Mouse (Mus musculus) heart, adult 2 months (tissue): ENCODE data around the gene Fev. TPM values are rescaled to one million over a fixed set of nuclear protein-coding genes. Genes with fewer than 3 reads are reported as not detected.

Experiments used
- DNase-seq, 2 experiments: peaks; one replicate each; pipeline ENCODE4 v3.0.0; 2021
- H3K27ac ChIP-seq: fragments of 200-600 bp; 2 replicates; pipeline ENCODE4 v1.8.1; 2022
- H3K27me3 ChIP-seq: fragments of 200-500 bp; 2 replicates; pipeline ENCODE4 v1.6.1; 2012; ENCODE audit warnings: mild to moderate bottlenecking, low read length, inconsistent platforms, mixed read lengths; ENCODE audit not compliant: control insufficient read depth, insufficient read depth
- H3K36me3 ChIP-seq: fragments of 200-500 bp; 2 replicates; pipeline ENCODE4 v1.6.1; 2012; ENCODE audit warnings: low read length, inconsistent platforms; ENCODE audit not compliant: control insufficient read depth, insufficient read depth
- H3K4me1 ChIP-seq: fragments of 200-500 bp; 2 replicates; pipeline ENCODE4 v1.6.1; 2011; ENCODE audit warnings: low read length; ENCODE audit not compliant: control insufficient read depth, insufficient read depth
- H3K4me3 ChIP-seq: fragments of 200-600 bp; 2 replicates; pipeline ENCODE4 v1.8.1; 2022
- H3K79me2 ChIP-seq: fragments of 200-500 bp; replicated peaks from 2 replicates; pipeline ENCODE4 v1.6.1; 2012; ENCODE audit warnings: mild to moderate bottlenecking, inconsistent platforms, low read length, moderate library complexity, mixed read lengths; ENCODE audit not compliant: control insufficient read depth, insufficient read depth
- H3K9ac ChIP-seq: fragments of 200-500 bp; 2 replicates; pipeline ENCODE4 v1.6.1; 2012; ENCODE audit warnings: low read depth, mild to moderate bottlenecking, control low read depth, inconsistent platforms, low read length, mixed read lengths
- CTCF ChIP-seq: fragments of 200-600 bp; IDR thresholded peaks from 2 replicates; pipeline ENCODE4 v1.8.1; 2022; ENCODE audit warnings: antibody characterized with exemption, mild to moderate bottlenecking, moderate library complexity
- EP300 ChIP-seq: fragments of 200-500 bp; IDR thresholded peaks from 2 replicates; pipeline ENCODE4 v1.6.1; 2011; ENCODE audit warnings: low read depth, low read length, control low read depth; ENCODE audit not compliant: insufficient read depth
- POLR2A ChIP-seq: fragments of 200-500 bp; IDR thresholded peaks from 2 replicates; pipeline ENCODE4 v1.6.1; 2011; ENCODE audit warnings: mild to moderate bottlenecking, low read depth, low read length, control low read depth; ENCODE audit not compliant: insufficient read depth
- WGBS: fragments of 180-500 bp; shearing (Covaris S2); methylation state at CpG from one replicate; pipeline ENCODE4 v1.1.7; 2018; 5-methylcytosine and 5-hydroxymethylcytosine counted together
- intact Hi-C: fragments of 180-260 bp; cut with DNase I; formaldehyde crosslinking; loops from one replicate; pipeline ENCODE4 v1.15.1; 2025
- long read RNA-seq: library from polyadenylated mRNA; stranded (forward); transcript quantifications from one replicate; pipeline ENCODE4 v2.0.0, GENCODE M21; 2021
- polyA plus RNA-seq: library from polyadenylated mRNA; depleted of rRNA; stranded (reverse); fragments of >200 nt; gene quantifications from 2 replicates; pipeline ENCODE4 v1.2.3, GENCODE M21; 2012; rRNA removed
- total RNA-seq, 2 experiments: library from RNA; stranded (reverse); gene quantifications; 2 replicates each; pipeline ENCODE4 v1.2.3; 2021

The Fev gene
- total RNA-seq (not detected), polyA plus RNA-seq (0.10 TPM in 1 of 2 replicates, not detected in the other)
- long read RNA-seq, result 0 reads

- under 1% methylated on average over 39 of the region's 43 CpGs for WGBS
- intact Hi-C loops, result no loop called here
- no peaks in the 10 kb centered on the region; the same call in 1 of the 2 replicates for H3K4me1 ChIP-seq
- TF ChIP-seq POLR2A (no peak), CTCF (no peak), EP300 (no peak)
- no peaks in the 10 kb centered on the region for H3K79me2 ChIP-seq
- peaks cover 28% of the 10 kb centered on the region for H3K27me3 ChIP-seq
- no peak for DNase-seq
- H3K27ac ChIP-seq, result no peak within 1 kb of the TSS
- H3K4me3 ChIP-seq, result peak within 1 kb of the TSS; percentile 27
- no peak within 1 kb of the TSS for H3K9ac ChIP-seq
- H3K36me3 ChIP-seq, result no peaks in the 10 kb centered on the region
These were observed at the start of gene Fev for GRCm38 (mm10) chr1:74885369-74886042. Gene Fev (minus strand): TSS chr1:74885419.

GRCm38 (mm10) chr1:74927621-74928296 is 42.5 kb upstream of the Fev start:
- WGBS, result 78% methylated on average over 9 of the region's 9 CpGs
- Histone ChIP-seq H3K9ac (no peak overlapping the region), H3K4me3 (no peak overlapping the region), H3K79me2 (no peaks in the 10 kb centered on the region), H3K36me3 (no peaks in the 10 kb centered on the region), H3K27ac (no peak overlapping the region), H3K4me1 (no peaks in the 10 kb centered on the region), H3K27me3 (0 out of 2 replicates have a peak, but pooled peaks cover 3% of the 10 kb centered on the region)
- DNase-seq, result no peak
- TF ChIP-seq POLR2A, result no peak
- intact Hi-C loops, result no loop called here

GRCm38 (mm10) chr1:74926721-74927120 is 41.5 kb upstream of the Fev start:
- 29% methylated on average over 6 of the region's 6 CpGs for WGBS

DNA sequence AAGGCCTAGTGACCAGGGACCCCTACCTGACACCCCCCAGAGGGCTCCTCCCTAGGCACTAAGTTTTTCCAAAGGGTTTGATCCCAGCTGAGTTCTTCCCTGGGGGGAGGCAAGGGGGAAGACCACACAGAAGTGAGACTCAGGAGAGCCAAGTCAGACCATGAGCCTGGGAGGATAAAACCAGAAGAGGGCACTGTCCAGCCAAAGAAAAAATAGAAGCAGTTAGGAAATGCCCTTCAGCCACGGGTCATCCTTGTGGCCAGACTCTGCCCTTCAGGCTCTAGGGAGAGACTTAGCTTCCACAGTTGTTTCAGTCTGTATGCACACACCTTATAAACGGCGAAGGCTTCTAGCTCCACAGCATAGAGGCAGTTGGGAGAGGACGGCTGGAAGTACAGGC is 39.2 kb upstream of the Fev start:
- H3K4me3 ChIP-seq, result no peak overlapping the region
- no peak overlapping the region for H3K27ac ChIP-seq
- no peaks in the 10 kb centered on the region for H3K79me2 ChIP-seq
- intact Hi-C loops, result no loop called here
- H3K9ac ChIP-seq, result no peak overlapping the region
- 66% methylated on average over 4 of the region's 4 CpGs for WGBS
- H3K36me3 ChIP-seq, result no peaks in the 10 kb centered on the region
- no peaks in the 10 kb centered on the region for H3K4me1 ChIP-seq
- no peaks in the 10 kb centered on the region for H3K27me3 ChIP-seq
- TF ChIP-seq EP300 (no peak), CTCF (peak; percentile 54)
- DNase-seq, result no peak

More at GRCm38 (mm10) chr1:74926721-74927120, 41.5 kb upstream of the Fev start:
- peak; percentile 30 to 57 for DNase-seq
- intact Hi-C loops, result loop anchor here (1.0 kb wide), 1 partner anchor 91 kb away; no protein-coding TSS in a partner anchor
- Histone ChIP-seq H3K4me1 (no peaks in the 10 kb centered on the region), H3K27me3 (0 out of 2 replicates have a peak, but pooled peaks cover 2% of the 10 kb centered on the region), H3K27ac (no peak overlapping the region), H3K4me3 (no peak overlapping the region), H3K36me3 (no peaks in the 10 kb centered on the region), H3K79me2 (no peaks in the 10 kb centered on the region), H3K9ac (no peak overlapping the region)
- no peak for TF ChIP-seq POLR2A
- TF ChIP-seq CTCF, result peak; percentile 98
- TF ChIP-seq EP300, result no peak

- Histone ChIP-seq H3K27me3 (no peaks in the 10 kb centered on the region), H3K9ac (no peak overlapping the region), H3K36me3 (no peaks in the 10 kb centered on the region), H3K27ac (no peak overlapping the region), H3K79me2 (no peaks in the 10 kb centered on the region), H3K4me3 (no peak overlapping the region), H3K4me1 (no peaks in the 10 kb centered on the region)
- DNase-seq, result no peak
- TF ChIP-seq EP300, result no peak
- TF ChIP-seq CTCF, result peak; percentile 17
- intact Hi-C loops, result no loop called here
- WGBS, result 20% methylated on average over 13 of the region's 13 CpGs
These were observed 30.5 kb upstream of the Fev start for GRCm38 (mm10) chr1:74915706-74916105.

DNA sequence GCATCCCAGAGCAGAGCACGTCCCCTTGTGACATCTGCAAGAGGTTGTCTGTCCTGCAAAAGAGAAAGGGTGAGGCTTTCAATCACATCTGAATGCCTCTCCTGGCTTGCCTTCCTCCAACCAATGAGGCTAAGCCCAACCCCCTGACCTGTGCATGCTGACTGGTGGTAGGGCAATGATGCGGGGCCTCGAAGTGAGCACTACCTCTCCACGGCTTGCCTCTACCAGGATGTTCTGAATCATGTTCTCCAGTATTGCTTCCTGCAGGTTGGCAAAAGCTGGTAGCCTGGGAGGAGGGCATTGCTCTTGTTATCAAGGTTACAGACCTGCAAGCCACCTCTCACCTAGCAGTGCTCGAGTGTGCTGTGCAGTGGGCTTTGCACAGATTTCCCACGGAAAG is 17.0 kb upstream of the Fev start:
- Histone ChIP-seq H3K27me3 (peaks cover 9% of the 10 kb centered on the region), H3K4me3 (no peak overlapping the region), H3K79me2 (no peaks in the 10 kb centered on the region), H3K27ac (no peak overlapping the region), H3K36me3 (no peaks in the 10 kb centered on the region), H3K4me1 (no peaks in the 10 kb centered on the region), H3K9ac (no peak overlapping the region)
- TF ChIP-seq EP300 (no peak), CTCF (no peak), POLR2A (no peak)
- no peak for DNase-seq
- intact Hi-C loops, result no loop called here
- 16% methylated on average over 6 of the region's 6 CpGs for WGBS
